Mouse (Mus musculus) brain, embryonic 14.5 days (tissue): Measurements from ENCODE around the gene Wfdc2.

Experiments
- CTCF ChIP-seq: fragments of 200-500 bp; IDR thresholded peaks from 2 replicates; pipeline ENCODE4 v1.5.1; 2012; ENCODE audit warnings: inconsistent platforms, mild to moderate bottlenecking, moderate library complexity, borderline replicate concordance; ENCODE audit not compliant: insufficient read depth, insufficient read length; ENCODE audit errors: extremely low read depth
- POLR2A ChIP-seq: fragments of 200-500 bp; IDR thresholded peaks from 2 replicates; pipeline ENCODE4 v1.6.1; 2012; ENCODE audit warnings: mild to moderate bottlenecking, inconsistent platforms, borderline replicate concordance; ENCODE audit not compliant: poor library complexity, insufficient read depth, insufficient read length, severe bottlenecking; ENCODE audit errors: extremely low read depth

DNA sequence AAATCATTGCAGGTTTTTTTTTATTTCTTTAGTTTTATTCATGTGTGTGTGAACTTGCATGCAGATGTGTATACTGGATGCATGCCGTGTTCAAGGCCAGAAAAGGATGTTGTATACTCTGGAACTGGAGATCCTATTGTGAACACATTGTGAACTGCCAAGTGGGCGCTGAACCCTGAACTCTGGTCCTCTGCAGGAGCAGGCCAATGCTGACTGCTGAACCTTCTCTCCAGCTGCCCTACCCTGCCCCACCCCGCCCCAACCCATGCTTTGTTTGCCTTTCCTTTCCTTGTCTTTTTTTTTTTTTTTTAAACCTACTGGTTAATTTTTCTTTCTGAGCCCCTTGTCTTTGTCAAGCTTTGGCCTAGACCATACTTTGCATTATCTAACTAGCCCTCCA lies 47.3 kb upstream of the Wfdc2 start:
- TF ChIP-seq CTCF (no peak), POLR2A (no peak)
